Mouse (Mus musculus) embryonic facial prominence, embryonic 10.5 days (tissue): Measurements from ENCODE around the gene Gm10840. TPM values are rescaled to one million over a fixed set of nuclear protein-coding genes. Genes with fewer than 3 reads are reported as not detected.

Experiments
- DNase-seq: peaks from one replicate; pipeline ENCODE4 v3.0.0-alpha.2; 2017; ENCODE audit warnings: low spot score
- H3K27ac ChIP-seq: fragments of 300-500 bp; sonication (generic); replicated peaks from 2 replicates; pipeline ENCODE4 v1.5.1; 2016; ENCODE audit warnings: mild to moderate bottlenecking
- H3K27me3 ChIP-seq: fragments of 300-500 bp; sonication (generic); replicated peaks from 2 replicates; pipeline ENCODE4 v1.6.1; 2016; ENCODE audit warnings: low read depth, mild to moderate bottlenecking; ENCODE audit not compliant: poor library complexity, severe bottlenecking
- H3K36me3 ChIP-seq: fragments of 300-500 bp; sonication (generic); replicated peaks from 2 replicates; pipeline ENCODE4 v1.6.1; 2016; ENCODE audit warnings: mild to moderate bottlenecking, moderate library complexity
- H3K4me1 ChIP-seq: fragments of 300-500 bp; sonication (generic); 2 replicates; pipeline ENCODE4 v1.6.1; 2016
- H3K4me3 ChIP-seq: fragments of 300-500 bp; sonication (generic); 2 replicates; pipeline ENCODE4 v1.5.1; 2016; ENCODE audit warnings: mild to moderate bottlenecking, moderate library complexity
- H3K9me3 ChIP-seq: fragments of 300-500 bp; sonication (generic); 2 replicates; pipeline ENCODE4 v1.6.1; 2016; ENCODE audit warnings: mild to moderate bottlenecking
- WGBS: fragments of 180-500 bp; shearing (Covaris S2); methylation state at CpG from one replicate; pipeline ENCODE4 v1.1.7; 2016; 5-methylcytosine and 5-hydroxymethylcytosine counted together
- polyA plus RNA-seq: library from polyadenylated mRNA; unstranded; fragments of >200 nt; fragmentation: Nextera tagmentation; extraction: Ambion mirVana; gene quantifications from 2 replicates; pipeline ENCODE4 v1.2.1, GENCODE M21; 2016

Gene Gm10840
- polyA plus RNA-seq, 1 experiment from 2014 or later = 1.5 TPM

GRCm38 (mm10) chr11:106154091-106154490 lies 6.6 kb upstream of the Gm10840 start:
- H3K9me3 ChIP-seq = no peaks in the 10 kb centered on the region
- H3K4me3 ChIP-seq = no peak overlapping the region
- H3K4me1 ChIP-seq = peaks cover 30% of the 10 kb centered on the region
- WGBS = 84% methylated on average over 5 of the region's 5 CpGs
- peaks cover 99% of the 10 kb centered on the region for H3K36me3 ChIP-seq
- no peak for DNase-seq
- no peak overlapping the region for H3K27ac ChIP-seq
- H3K27me3 ChIP-seq = no peaks in the 10 kb centered on the region

- H3K4me1 ChIP-seq = peaks cover 36% of the 10 kb centered on the region
- H3K27ac ChIP-seq = no peak overlapping the region
- 73% methylated on average over 2 of the region's 2 CpGs for WGBS
- DNase-seq = no peak
- H3K27me3 ChIP-seq = no peaks in the 10 kb centered on the region
- no peaks in the 10 kb centered on the region for H3K9me3 ChIP-seq
- no peak overlapping the region for H3K4me3 ChIP-seq
- H3K36me3 ChIP-seq = peaks cover 95% of the 10 kb centered on the region
Observed at GRCm38 (mm10) chr11:106154770-106155169, 5.9 kb upstream of the Gm10840 start.

- Histone ChIP-seq H3K4me1 (peaks cover 42% of the 10 kb centered on the region), H3K9me3 (no peaks in the 10 kb centered on the region), H3K36me3 (peaks cover 85% of the 10 kb centered on the region), H3K27ac (no peak overlapping the region), H3K27me3 (no peaks in the 10 kb centered on the region), H3K4me3 (no peak overlapping the region)
- DNase-seq = no peak
- WGBS = 72% methylated on average over 3 of the region's 3 CpGs
Observed at GRCm38 (mm10) chr11:106155761-106156160, 4.9 kb upstream of the Gm10840 start.

- Histone ChIP-seq H3K27ac (no peak overlapping the region), H3K9me3 (no peaks in the 10 kb centered on the region), H3K4me1 (peaks cover 47% of the 10 kb centered on the region), H3K27me3 (no peaks in the 10 kb centered on the region), H3K4me3 (no peak overlapping the region; the same call in 1 of the 2 replicates), H3K36me3 (peaks cover 80% of the 10 kb centered on the region)
- no peak for DNase-seq
- 76% methylated on average over 1 of the region's 1 CpGs for WGBS
Observed at GRCm38 (mm10) chr11:106156257-106156656, 4.4 kb upstream of the Gm10840 start.

- peaks cover 73% of the 10 kb centered on the region for H3K36me3 ChIP-seq
- H3K9me3 ChIP-seq = no peaks in the 10 kb centered on the region
- DNase-seq = no peak
- no peak overlapping the region for H3K27ac ChIP-seq
- H3K27me3 ChIP-seq = no peaks in the 10 kb centered on the region
- H3K4me1 ChIP-seq = peaks cover 53% of the 10 kb centered on the region
- H3K4me3 ChIP-seq = peak overlapping the region; percentile 25; the same call in 1 of the 2 replicates
- 88% methylated on average over 7 of the region's 7 CpGs for WGBS
Observed at GRCm38 (mm10) chr11:106157154-106157553, 3.5 kb upstream of the Gm10840 start.

- no peak for DNase-seq
- peak overlapping the region; percentile 99 for H3K27ac ChIP-seq
- H3K36me3 ChIP-seq = peaks cover 73% of the 10 kb centered on the region
- WGBS = 64% methylated on average over 14 of the region's 14 CpGs
- H3K27me3 ChIP-seq = no peaks in the 10 kb centered on the region
- peaks cover 53% of the 10 kb centered on the region for H3K4me1 ChIP-seq
- H3K4me3 ChIP-seq = peak overlapping the region; percentile 90
- H3K9me3 ChIP-seq = no peaks in the 10 kb centered on the region
Observed at GRCm38 (mm10) chr11:106158081-106158929, 2.3 kb upstream of the Gm10840 start.

- 36% methylated on average over 9 of the region's 9 CpGs for WGBS
- H3K4me3 ChIP-seq = peak overlapping the region; percentile 90
- H3K27ac ChIP-seq = peak overlapping the region; percentile 99
- H3K4me1 ChIP-seq = peaks cover 58% of the 10 kb centered on the region
- H3K36me3 ChIP-seq = peaks cover 73% of the 10 kb centered on the region
- no peaks in the 10 kb centered on the region for H3K9me3 ChIP-seq
- H3K27me3 ChIP-seq = no peaks in the 10 kb centered on the region
- no peak for DNase-seq
Observed at GRCm38 (mm10) chr11:106158930-106159215, 1.8 kb upstream of the Gm10840 start.

GRCm38 (mm10) chr11:106159216-106159920 lies 1.3 kb upstream of the Gm10840 start:
- Histone ChIP-seq H3K4me3 (peak overlapping the region; percentile 90), H3K27me3 (no peaks in the 10 kb centered on the region), H3K4me1 (peaks cover 58% of the 10 kb centered on the region), H3K9me3 (no peaks in the 10 kb centered on the region), H3K36me3 (peaks cover 73% of the 10 kb centered on the region), H3K27ac (peak overlapping the region; percentile 99)
- peak; percentile 83 for DNase-seq
- under 1% methylated on average over 25 of the region's 25 CpGs for WGBS

GRCm38 (mm10) chr11:106159921-106160840 lies 469 bp upstream of the Gm10840 start:
- peaks cover 58% of the 10 kb centered on the region for H3K4me1 ChIP-seq
- no peaks in the 10 kb centered on the region for H3K9me3 ChIP-seq
- H3K27ac ChIP-seq = peak overlapping the region; percentile 99
- DNase-seq = peak; percentile 90
- H3K27me3 ChIP-seq = no peaks in the 10 kb centered on the region
- H3K4me3 ChIP-seq = peak overlapping the region; percentile 90
- WGBS = under 1% methylated on average over 104 of the region's 106 CpGs
- H3K36me3 ChIP-seq = peaks cover 73% of the 10 kb centered on the region

- peaks cover 73% of the 10 kb centered on the region for H3K36me3 ChIP-seq
- DNase-seq = no peak
- no peaks in the 10 kb centered on the region for H3K27me3 ChIP-seq
- whole genome bisulfite sequencing = 83% methylated on average over 2 of the region's 2 CpGs
- H3K9me3 ChIP-seq = no peaks in the 10 kb centered on the region
- no peak overlapping the region for H3K4me3 ChIP-seq
- H3K27ac ChIP-seq = no peak overlapping the region
- peaks cover 44% of the 10 kb centered on the region for H3K4me1 ChIP-seq
Observed at GRCm38 (mm10) chr11:106162237-106162636, 1.6 kb downstream of the Gm10840 start.

- DNase-seq = no peak
- WGBS = 81% methylated on average over 4 of the region's 4 CpGs
- H3K27ac ChIP-seq = 0 out of 2 replicates have a peak overlapping the region, but pooled peaks have one; percentile 5
Observed at GRCm38 (mm10) chr11:106163546-106163945, 2.9 kb downstream of the Gm10840 start.

GRCm38 (mm10) chr11:106164601-106165180 lies 4.0 kb downstream of the Gm10840 start:
- Histone ChIP-seq H3K27me3 (no peaks in the 10 kb centered on the region), H3K4me1 (peaks cover 22% of the 10 kb centered on the region), H3K4me3 (no peak overlapping the region), H3K27ac (no peak overlapping the region; the same call in 1 of the 2 replicates), H3K36me3 (peaks cover 74% of the 10 kb centered on the region), H3K9me3 (no peaks in the 10 kb centered on the region)
- 90% methylated on average over 16 of the region's 16 CpGs for WGBS
- DNase-seq = no peak

More at GRCm38 (mm10) chr11:106163546-106163945, 2.9 kb downstream of the Gm10840 start:
- Histone ChIP-seq H3K36me3 (peaks cover 73% of the 10 kb centered on the region), H3K4me1 (peaks cover 33% of the 10 kb centered on the region), H3K27me3 (no peaks in the 10 kb centered on the region), H3K9me3 (no peaks in the 10 kb centered on the region), H3K4me3 (no peak overlapping the region)
